Mouse (Mus musculus): Measurements from ENCODE around the gene Tecpr1.

GRCm38 (mm10) chr5:144189327-144189726 lies 34.1 kb downstream of the Tecpr1 start:
- TF ChIP-seq CTCF (IDR thresholded peaks at IDR 0.05; ENCODE audit: low read depth) (no peak), EP300 (IDR thresholded peaks at IDR 0.05; ENCODE audit: low read depth) (no peak)

Measured in liver, postnatal 0 days (tissue).